Mouse (Mus musculus) T-helper 17 cell (primary cell): ENCODE data around the gene Sae1.

Source experiments
- in situ Hi-C, 2 experiments: fragments of 300-600 bp; cut with MboI, MseI; formaldehyde crosslinking; loops; 1 replicate in 1 of 2; 2 replicates in 1 of 2; pipeline ENCODE4 v1.15.1; 2025; ENCODE audit warnings: high pct_unique_total_duplicates in 2 of 2

Sae1 gene

DNA sequence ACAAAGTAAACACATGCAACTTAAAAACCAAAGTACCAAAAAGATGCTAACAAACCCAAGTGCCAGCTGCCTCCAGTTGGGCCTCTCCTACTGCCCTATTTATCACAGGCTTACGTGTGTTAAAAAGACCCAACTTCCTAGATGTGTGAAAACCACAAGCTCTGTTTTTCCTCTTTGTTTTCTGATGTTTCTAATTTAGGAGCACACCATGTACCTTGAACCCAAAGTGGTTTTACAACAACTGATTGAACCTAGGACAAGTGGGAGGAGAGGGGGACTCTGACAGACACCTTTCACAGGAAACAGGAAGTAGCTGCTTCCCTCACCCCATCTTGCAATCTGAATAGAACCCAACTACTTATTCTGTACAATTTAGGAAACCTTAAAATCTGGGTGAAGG, 23.3 kb downstream of the Sae1 start:
- in situ Hi-C loops, result no loop called here

DNA sequence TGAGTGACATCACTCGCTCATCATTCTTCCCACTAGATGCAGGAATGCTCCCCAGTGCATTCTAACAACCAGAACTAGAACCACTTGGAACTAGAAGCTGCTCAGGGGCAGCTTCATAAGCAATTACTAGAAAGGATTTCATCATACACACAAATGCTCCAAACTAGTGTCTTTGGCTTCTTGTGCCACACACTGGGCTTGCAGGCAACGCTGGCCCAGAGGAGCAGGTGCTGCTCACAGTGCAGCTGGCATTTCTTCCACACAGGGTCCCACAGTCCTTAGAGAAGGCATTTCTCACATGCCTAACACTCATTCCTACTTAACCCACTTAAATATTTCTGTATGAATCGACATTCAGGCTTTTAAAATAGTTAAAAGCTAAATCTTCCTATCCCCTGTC, 30.0 kb downstream of the Sae1 start:
- in situ Hi-C loops, result no loop called here

DNA sequence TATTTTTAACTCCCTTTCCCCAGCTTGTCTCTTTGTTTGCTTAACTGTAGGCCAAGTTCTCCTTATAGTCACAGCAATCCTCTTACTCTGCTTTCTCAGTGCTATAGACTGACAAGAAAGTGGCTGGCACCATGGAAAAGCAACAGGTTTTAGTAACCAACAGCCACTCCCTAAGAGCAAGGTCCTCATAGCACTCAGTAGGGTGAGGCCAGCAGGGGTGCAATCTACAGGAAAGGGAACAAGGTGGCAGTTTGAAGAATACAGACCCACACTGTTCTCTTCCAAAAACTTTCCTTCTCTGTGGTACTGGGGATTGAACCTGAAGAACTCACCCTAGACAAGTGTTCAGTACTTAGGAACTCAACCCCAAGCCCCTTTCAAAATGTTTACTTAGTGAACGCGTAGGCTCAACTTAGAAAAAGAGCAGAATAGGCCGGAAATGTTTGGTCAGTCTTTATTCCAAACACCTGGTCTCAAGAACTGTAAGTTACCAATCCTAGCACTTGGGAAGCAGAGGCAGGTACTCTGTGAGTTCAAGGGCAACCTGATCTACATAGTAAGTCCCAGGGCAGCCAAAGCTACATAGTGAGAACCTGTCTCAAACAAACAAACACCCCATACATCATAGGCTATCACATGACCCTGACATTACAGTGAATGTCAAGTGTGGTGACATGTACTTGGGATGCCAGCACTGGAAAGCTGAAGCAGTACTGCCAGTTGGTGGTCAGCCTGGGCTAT, 31.6 kb downstream of the Sae1 start:
- in situ Hi-C loops, result no loop called here

DNA sequence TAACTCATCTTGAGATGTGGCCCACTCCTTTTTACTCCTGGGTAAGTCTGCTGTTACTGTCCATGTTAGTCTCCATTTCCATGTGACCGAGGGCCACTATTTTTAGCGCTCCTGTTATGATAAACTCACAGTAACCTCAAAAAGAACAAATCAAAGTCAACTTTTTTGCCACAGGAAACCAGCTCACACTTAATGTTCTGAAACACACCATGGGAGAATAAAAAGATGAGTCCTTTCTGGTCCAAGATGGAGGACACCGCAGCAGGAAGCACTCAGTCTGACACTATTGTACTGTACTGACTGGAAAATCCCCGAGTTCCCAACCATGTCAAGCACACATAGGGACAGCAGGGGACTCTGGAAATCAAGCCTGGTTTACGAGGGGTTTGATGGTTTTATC, 37.6 kb downstream of the Sae1 start:
- in situ Hi-C loops, result no loop called here

DNA sequence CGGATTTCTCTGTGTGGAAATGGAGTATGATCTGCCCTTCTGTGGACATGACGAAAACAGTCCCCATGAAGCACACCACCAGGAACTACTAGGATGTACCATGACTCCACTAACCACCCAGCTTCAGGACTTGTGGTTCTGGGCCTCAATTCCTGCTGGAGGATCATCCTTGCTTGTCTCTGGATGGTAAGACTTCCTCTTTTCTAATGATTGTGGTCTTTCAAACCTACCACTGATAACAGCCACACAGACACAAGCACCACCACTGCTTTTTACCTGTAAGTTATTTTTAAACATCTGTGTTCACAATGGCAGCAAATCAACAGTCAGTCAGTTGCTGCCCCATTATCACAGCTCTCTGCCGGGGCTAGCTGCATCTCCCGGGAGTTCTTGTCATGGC, 42.3 kb downstream of the Sae1 start:
- in situ Hi-C loops, result no loop called here

DNA sequence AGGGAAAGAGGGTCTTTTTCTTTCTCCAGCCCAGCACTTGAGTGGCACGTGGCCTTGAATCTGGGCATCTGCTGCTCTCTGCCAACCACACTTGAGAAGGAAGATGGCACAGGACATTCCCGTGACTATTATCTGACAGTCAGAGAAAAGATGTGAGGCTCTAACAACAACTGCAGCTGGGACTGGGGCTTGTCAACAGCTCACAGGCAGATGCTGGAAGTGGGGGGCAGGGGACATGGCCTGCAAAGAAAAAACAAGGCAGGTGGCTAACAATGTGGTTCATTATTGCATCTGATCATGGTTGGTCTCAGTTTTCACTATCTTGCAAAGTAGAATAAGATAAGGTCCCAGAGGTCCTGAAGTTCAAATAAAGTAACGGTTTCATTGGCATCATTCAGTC, 43.0 kb downstream of the Sae1 start:
- in situ Hi-C loops, result no loop called here

DNA sequence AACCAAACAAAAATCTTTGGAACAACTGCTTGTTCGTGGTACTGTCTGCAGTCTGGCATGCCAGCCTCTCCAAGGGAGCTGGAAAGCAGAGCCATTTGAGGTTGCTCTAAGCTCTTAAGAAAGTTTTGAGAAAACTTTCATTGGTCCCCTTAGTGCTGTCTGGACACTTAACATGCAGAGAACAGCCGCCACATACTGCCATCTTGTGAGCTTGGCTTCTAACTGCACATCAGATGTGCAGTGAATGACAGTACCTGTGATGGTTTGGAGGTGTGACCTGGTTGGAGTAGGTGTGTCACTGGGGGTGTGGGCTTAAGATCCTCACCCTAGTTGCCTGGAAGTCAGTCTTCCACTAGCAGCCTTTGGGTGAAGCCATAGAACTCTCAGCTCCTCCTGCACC, 49.9 kb downstream of the Sae1 start:
- in situ Hi-C loops, result no loop called here

DNA sequence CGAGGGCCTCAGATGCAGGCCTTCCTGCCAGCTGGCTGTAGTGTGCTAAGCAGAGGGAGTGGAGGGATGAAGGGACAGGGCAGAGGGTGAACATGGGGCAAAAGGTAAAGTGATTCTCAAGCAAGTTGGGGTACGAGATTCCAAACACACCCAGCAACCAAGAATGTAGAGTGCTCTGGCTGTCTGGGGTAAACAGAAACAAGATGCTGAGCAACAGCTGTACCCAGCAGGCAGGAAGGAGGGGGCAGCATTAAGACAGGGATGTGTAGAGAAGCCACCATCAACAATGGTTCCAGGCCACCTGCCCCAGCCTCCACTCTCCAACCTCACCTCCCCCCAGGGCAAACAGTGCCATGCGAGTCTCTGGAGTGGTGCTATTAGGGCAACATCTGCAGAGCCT, 58.5 kb downstream of the Sae1 start:
- in situ Hi-C loops, result loop anchor here in 1 of 2 experiments (5.0 kb wide), 2 partner anchors 37 to 53 kb away; no protein-coding TSS in a partner anchor

DNA sequence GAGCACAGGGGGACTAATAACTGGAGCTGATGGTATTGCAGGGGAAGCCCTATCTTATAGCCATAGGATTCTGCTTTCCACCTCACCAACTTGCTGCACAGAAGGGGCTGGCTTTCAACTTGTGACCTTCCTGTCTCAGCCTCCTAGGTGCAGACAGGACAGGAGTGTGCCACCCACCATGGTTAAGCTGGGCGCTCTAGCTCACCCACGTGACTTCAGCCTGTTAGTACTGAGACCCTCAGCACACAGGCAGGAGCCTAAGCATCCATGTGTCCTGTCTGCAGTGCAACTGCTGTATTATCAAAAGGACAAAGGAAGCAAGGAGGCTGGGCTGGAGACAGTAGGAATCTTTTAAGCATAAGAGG, 61.0 kb downstream of the Sae1 start:
- in situ Hi-C loops, result loop anchor here in 1 of 2 experiments (5.0 kb wide), 2 partner anchors 34 to 56 kb away; no protein-coding TSS in a partner anchor

DNA sequence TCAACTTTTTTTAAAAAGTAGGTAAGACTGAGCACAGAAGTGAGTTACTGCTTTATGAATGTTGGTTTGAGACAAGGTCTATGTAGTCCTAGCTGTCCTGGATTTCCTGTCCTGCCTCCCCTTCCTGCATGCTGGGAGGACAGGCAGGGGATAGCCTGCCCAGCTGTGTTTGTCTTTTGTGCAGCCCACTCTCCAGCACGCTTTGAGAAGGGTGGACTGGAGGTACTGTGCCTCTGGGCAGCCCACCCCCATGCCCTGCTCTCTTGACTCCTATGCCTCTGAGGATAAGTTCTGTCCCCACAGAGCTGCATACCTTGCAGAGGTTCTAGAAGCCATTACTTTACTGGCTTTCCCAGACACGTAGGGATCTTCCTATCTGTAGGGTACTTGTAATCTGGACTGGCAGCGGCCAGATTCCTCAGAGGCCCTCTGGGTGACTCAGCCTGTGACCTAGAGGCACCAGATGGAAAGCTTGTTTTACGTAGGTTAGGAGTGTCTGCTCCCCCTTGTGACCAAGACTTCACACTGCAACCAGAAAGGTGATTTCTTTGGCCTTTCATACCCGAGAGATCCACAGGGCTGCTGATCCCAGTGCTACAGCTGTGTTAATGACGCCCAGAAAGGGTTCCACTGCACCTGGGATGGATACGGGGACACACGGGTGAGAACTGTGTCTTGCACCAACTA, 61.5 kb downstream of the Sae1 start:
- in situ Hi-C loops, result loop anchor here in 1 of 2 experiments (5.0 kb wide), 2 partner anchors 34 to 56 kb away; no protein-coding TSS in a partner anchor

DNA sequence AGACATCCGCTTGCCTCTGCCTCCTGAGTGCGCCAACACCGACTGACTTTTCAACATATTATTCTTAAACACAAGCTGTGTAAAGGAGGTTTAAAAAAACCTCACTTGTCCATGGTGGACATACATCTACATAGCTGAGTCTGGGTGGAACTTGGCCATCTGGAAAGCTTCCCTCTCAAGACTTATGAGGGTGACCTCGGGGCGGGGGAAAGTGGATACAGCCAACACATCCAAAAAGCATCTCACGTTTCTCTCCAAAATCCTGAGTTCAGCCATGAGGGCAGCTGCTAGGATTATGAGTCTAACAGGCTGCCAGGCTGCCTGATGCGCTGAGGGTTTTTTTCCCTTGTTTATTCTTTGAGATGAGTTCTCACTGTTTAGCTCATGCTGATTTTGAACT, 62.9 kb downstream of the Sae1 start:
- in situ Hi-C loops, result loop anchor here in 1 of 2 experiments (5.0 kb wide), 2 partner anchors 32 to 58 kb away; no protein-coding TSS in a partner anchor

DNA sequence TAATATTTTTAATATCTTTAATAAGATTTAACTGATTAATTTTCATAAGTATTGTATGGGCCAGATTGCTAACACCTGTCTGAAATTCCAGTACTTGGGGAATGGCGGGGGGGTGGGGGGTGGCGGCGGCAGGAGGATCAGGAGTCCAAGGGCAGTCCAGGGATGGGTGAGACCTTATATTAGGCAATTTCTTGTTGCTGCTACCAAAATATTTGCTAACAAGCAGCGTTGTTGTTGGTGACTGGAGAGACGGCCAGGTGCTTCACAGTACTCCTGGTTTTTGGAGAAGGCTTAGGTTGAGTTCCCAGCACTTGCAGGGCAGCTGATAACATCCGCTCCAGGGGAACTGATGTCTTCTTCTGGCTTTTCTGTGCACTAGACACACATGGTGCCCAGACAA, 67.1 kb downstream of the Sae1 start:
- in situ Hi-C loops, result no loop called here

DNA sequence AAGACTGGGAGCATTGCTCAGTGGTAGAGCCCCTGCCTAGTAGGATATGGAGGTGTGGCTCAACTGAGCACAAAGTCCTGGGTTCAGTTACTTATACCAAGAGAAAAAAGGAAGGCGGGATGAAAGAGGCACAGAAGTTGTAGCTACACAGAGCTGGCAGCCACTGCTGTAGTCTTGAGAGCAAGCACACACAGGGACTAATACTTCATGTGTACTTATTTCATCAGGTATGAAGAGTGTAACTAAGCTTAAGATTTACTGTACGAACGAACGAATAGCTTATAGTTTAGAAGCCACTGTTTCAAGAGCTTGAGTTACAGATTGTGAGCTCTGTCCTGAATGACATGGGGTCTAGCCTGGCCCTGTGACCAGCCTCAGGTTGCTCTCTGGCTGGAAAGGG, 68.4 kb downstream of the Sae1 start:
- in situ Hi-C loops, result no loop called here

DNA sequence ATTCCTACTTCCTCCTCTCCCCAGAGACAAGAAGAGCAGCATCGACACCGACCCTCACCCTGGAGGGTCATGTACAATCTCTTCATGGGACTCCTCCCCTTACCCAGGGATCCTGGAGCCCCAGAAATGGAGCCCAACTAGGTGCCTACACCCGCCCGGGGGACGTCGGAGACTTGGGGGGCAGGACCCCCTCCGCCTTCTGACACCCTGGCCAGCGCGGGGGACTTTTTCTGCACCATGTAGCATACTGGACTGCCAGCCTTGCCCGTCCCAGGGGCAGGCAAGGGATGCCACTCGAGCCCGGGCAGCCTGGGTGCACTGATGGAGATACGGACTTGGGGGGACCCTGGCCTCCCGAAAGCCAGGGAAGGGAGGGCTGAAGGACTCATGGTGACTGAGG, 70.5 kb downstream of the Sae1 start:
- in situ Hi-C loops, result no loop called here

DNA sequence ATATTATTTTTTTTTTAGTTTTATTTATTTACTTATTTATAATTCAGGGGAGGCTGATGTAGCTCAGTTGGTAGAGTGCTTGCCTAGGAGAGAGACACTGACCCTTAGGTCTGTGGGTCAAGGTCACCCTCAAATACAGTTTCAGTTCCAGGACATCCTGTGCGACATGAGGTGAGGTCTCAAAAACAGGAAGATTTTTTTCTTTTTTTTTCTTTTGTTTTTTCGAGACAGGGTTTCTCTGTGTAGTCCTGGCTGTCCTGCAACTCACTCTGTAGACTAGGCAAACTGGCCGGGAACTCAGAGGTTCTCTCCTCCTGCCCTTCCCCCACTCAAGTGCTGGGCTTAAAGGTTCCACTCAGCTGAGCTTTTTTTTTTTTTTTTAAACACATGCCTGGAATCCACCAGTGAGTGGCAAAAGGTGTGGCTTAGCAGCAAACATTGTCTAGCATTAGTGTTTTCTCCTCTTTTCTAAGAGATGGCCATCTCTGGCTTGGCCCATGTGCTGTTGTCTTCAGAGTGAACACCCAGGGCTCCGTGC, 72.3 kb downstream of the Sae1 start:
- in situ Hi-C loops, result no loop called here

DNA sequence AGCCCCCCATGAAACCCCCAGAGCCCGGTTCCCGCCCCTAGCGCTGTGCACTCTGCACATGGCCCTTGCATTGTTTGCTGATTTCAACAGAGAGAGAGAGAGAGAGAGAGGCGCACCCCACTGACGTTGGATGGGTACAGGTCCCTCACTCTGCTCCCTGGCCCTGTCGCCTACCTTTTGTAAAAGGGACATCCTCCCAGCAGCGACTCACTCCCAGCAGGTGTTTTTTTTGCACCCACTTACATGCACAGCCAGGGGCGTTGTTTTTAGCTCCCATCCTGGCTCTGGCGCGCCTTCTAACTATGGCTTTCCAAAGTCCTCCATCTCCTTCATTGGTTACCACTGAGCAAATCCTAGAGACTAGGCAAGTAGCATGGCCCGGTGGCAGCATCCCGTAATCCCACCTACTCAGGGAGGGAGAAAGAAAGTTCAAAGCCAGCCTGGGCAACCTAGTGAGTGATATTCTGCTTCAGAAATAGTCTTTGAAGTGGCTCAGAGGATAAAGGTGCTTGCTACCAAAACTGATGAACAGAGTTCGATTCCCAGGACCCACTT, 73.3 kb downstream of the Sae1 start:
- in situ Hi-C loops, result no loop called here

DNA sequence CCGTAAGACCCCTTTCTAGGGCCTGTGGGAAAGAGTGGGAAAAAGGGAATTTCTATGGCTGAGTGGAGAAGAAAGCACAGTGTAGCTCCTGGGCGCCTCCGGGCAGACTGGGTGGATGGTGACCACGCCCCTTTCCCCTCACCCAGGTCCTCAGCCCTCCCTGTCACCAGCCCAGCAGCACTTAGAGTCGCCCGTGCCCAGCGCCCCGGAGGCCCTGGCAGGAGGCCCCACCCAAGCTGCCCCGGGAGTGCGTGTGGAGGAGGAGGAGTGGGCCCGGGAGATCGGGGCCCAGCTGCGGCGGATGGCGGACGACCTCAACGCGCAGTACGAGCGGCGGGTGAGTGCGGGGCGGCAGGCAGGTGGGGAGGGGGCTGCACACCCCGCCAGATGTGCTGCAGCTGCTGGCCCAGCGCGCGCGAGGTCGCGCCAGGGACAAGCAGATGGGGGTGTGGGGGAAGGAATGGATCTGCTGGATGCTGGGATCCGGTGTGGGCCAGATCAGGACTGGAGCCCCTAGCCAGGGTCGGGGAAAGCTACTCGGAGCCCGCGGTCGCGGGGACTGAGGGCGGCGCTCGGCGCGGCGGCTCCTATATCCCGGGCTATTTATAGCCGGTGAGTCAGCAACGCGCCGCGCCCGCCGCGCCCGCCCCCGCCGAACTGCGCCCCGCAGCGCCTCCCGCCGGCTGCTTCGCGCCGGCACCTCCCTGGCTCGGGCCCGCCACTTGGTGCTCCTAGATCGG, 74.0 kb downstream of the Sae1 start:
- in situ Hi-C loops, result no loop called here

DNA sequence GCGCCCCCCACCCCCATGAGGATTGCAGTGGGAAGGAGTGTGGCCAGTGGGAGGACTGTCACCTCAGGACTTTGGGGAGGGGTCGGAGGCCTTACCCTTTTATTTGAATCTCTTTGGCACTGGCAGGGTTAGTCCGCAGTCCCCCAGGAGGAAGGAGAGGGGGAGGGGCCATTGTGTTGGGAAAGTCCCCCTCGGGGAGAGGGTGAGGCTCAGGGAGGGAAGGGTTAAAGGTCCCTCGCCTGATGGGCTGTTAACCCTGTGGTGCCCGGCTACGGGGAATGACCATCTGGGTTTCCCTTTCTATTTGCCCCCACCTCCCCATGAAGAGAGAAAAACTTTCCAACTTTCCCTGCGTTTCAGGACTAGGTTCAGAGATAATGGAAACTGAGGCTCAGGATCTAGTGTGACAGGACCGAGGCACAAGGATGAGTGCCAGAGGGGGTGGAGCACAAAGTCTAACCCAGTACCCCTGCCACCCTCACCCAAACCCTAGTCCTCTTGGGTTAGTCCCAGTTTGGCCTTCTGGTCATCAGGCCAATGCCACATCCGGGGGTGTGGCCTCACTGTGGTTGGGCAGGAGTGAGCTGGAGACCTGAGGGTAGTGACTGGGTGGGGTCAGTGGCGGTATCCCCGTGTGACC, 74.8 kb downstream of the Sae1 start:
- in situ Hi-C loops, result no loop called here

DNA sequence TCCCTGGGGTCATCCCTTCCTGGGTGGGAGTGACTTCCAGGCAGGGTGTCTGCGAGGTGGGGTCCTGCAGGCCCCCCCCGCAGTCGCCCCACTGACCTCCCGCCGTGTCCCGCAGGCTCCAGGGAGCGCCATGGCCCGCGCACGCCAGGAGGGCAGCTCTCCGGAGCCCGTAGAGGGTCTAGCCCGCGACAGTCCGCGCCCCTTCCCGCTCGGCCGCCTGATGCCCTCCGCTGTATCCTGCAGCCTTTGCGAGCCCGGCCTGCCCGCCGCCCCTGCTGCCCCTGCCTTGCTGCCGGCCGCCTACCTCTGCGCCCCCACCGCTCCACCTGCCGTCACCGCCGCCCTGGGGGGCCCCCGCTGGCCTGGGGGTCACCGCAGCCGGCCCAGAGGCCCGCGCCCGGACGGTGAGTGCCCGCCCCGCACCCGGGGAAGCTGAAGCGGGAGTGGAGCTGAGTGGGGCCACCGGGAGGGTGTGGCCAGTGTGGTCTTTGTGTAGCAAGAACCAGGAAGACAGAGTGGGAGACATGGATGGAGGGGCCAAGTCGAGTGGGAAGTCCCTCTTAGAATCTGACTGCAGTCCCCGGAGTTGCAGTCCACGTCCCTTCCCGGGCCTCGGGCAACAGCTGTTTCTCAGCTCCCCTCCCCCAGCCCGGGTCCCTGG, 75.5 kb downstream of the Sae1 start:
- in situ Hi-C loops, result no loop called here

DNA sequence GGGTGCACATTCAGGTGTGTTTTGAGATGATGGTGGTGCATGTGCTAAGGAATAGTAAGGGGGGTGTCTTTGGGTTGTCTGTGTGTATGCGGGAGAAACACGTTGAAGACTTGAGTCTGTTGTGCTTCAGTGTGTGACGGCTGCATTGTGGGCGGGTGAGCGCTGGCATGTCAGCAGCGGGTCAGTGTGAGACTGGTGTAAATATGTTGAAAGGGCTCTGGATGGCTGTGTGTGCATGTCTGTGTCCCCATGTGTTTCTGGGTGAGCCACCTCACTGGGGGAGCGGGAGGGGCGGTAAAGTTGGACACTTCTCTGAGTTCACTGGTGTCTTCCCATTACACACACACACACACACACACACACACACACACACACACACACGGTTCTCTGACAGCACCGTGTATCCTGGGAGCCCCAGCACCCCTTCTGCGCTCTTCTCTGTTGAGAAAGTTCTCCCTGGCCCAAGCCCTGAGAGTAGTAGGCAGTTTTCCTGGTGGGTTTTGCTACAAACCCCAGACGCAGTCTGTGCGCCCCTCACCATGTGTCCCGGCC, 76.1 kb downstream of the Sae1 start:
- in situ Hi-C loops, result no loop called here
